Mouse (Mus musculus) liver, embryonic 14.5 days (tissue): ENCODE data around the gene Zbtb1.

Experiments used
- CTCF ChIP-seq: IDR thresholded peaks from 2 replicates; pipeline ENCODE4 v1.5.1; 2016; ENCODE audit warnings: antibody characterized with exemption, low read depth, control low read depth
- EP300 ChIP-seq: IDR thresholded peaks from 2 replicates; pipeline ENCODE4 v1.6.1; 2016; ENCODE audit warnings: antibody characterized with exemption, low read depth

- TF ChIP-seq EP300 (0 out of 2 replicates have a peak, but pooled peaks have one; percentile 7), CTCF (peak; percentile 21; the same call in 1 of the 2 replicates)
Measured at GRCm38 (mm10) chr12:76370831-76371571, 935 bp downstream of the Zbtb1 start.
